37 mouse cellular contexts compared by ENCODE assay signal in genomic region chr3:138263154-138263930, GRCm38 (mm10). TPM values are rescaled to one million over a fixed set of nuclear protein-coding genes. Genes with fewer than 3 reads are reported as not detected.
DNase-seq lines count a peak whose midpoint lies in the region; ATAC-seq and TF ChIP-seq lines count a peak whose summit lies in the region.
"Had no signal": no experiment of that assay in that cellular context is flagged by ENCODE, and none has a peak within 500 bp of the region (broad histone marks: within the 10 kb centered on the region; RNA-seq: fewer than 3 reads in every experiment).

No protein-coding gene starts in this region.

- no peaks in the 10 kb centered on the region for H3K27me3 ChIP-seq in kidney, embryonic 16.5 days (ENCODE audit: insufficient read depth, low read length)
- H3K27me3 ChIP-seq in lung, embryonic 14.5 days (ENCODE audit: insufficient read depth, low read length): no peaks in the 10 kb centered on the region
- no peaks in the 10 kb centered on the region for H3K27me3 ChIP-seq in liver, postnatal 0 days (ENCODE audit: insufficient read depth, low read length)
- H3K27me3 ChIP-seq: embryonic facial prominence, embryonic 12.5 days; heart, embryonic 12.5 days; hindbrain, embryonic 15.5 days; liver, embryonic 13.5 days had no signal

- no peak overlapping the region for H3K27ac ChIP-seq in kidney, embryonic 16.5 days (ENCODE audit: low read length)
- H3K27ac ChIP-seq in lung, embryonic 14.5 days (ENCODE audit: low read depth): peak overlapping the region; percentile 37; the same call in 1 of the 2 replicates
- H3K27ac ChIP-seq in liver, postnatal 0 days (ENCODE audit: low read depth): peak overlapping the region; percentile 11; the same call in 1 of the 2 replicates
- H3K27ac ChIP-seq: embryonic facial prominence, embryonic 12.5 days; forebrain, embryonic 10.5 days; gastrocnemius, adult 2 months; heart, adult 2 months; hindbrain, embryonic 15.5 days; liver, embryonic 13.5 days had no signal

- H3K9ac ChIP-seq in kidney, embryonic 16.5 days (replicated peaks; ENCODE audit: low read length): no peak overlapping the region
- H3K9ac ChIP-seq in lung, embryonic 14.5 days: no peak overlapping the region
- H3K9ac ChIP-seq in liver, postnatal 0 days (replicated peaks): no peak overlapping the region
- H3K9ac ChIP-seq: embryonic facial prominence, embryonic 12.5 days; heart, embryonic 12.5 days; hindbrain, embryonic 15.5 days; liver, embryonic 13.5 days had no signal

- 0 out of 2 replicates have a peak, but pooled peaks have one; percentile 31 for TF ChIP-seq EP300 in liver, postnatal 0 days (IDR thresholded peaks at IDR 0.05; ENCODE audit: low read depth)

- no peak overlapping the region for H3K4me3 ChIP-seq in kidney, embryonic 16.5 days (ENCODE audit: low read length)
- H3K4me3 ChIP-seq in lung, embryonic 14.5 days (ENCODE audit: low read depth, low read length): no peak overlapping the region
- H3K4me3 ChIP-seq in liver, postnatal 0 days (ENCODE audit: low read depth, low read length): no peak overlapping the region
- H3K4me3 ChIP-seq: embryonic facial prominence, embryonic 12.5 days; forebrain, embryonic 10.5 days; gastrocnemius, adult 2 months; heart, adult 2 months; heart, embryonic 12.5 days; hindbrain, embryonic 15.5 days; liver, embryonic 13.5 days had no signal

- TF ChIP-seq CTCF in lung, embryonic 14.5 days (IDR thresholded peaks at IDR 0.05; ENCODE audit: low read depth): no peak
- no peak for TF ChIP-seq CTCF in liver, postnatal 0 days (IDR thresholded peaks at IDR 0.05; ENCODE audit: low read depth)

- no peak overlapping the region for H3K4me2 ChIP-seq in kidney, embryonic 16.5 days (replicated peaks; ENCODE audit: low read depth, low read length)
- no peak overlapping the region for H3K4me2 ChIP-seq in lung, embryonic 14.5 days
- H3K4me2 ChIP-seq in liver, postnatal 0 days (ENCODE audit: low read depth, low read length): no peak overlapping the region
- H3K4me2 ChIP-seq: embryonic facial prominence, embryonic 12.5 days; heart, embryonic 12.5 days; hindbrain, embryonic 15.5 days; liver, embryonic 13.5 days; midbrain, embryonic 11.5 days had no signal

- DNase-seq in kidney, postnatal 25 days: no peak
- DNase-seq in lung, embryonic 14.5 days: peak; percentile 62
- no peak for DNase-seq in lung, postnatal 36 days
- DNase-seq in adipocyte (ENCODE audit: low spot score): peak; percentile 28
- no peak for DNase-seq in liver, postnatal 0 days
- DNase-seq: B cell, adult 2 months; cerebellum, adult 9-10 months; cerebellum, postnatal 36 days; gastrocnemius, adult 2 months; gastrocnemius, postnatal 36 days; heart, adult 2 months; kidney, adult 11 months; liver, embryonic 13.5 days; right cerebral cortex, postnatal 25 days; thymus, adult 2 months; thymus, postnatal 36 days had no signal

- 40% methylated on average over 5 of the region's 5 CpGs for WGBS in kidney, embryonic 16.5 days
- WGBS in lung, embryonic 14.5 days: 40% methylated on average over 5 of the region's 5 CpGs
- 54% methylated on average over 5 of the region's 5 CpGs for WGBS in liver, postnatal 0 days (ENCODE audit: insufficient replicate concordance)

- no peaks in the 10 kb centered on the region for H3K9me3 ChIP-seq in kidney, embryonic 16.5 days (ENCODE audit: low read length)
- H3K9me3 ChIP-seq in lung, embryonic 14.5 days (ENCODE audit: low read depth, low read length): no peaks in the 10 kb centered on the region
- H3K9me3 ChIP-seq in liver, postnatal 0 days (ENCODE audit: low read length): no peaks in the 10 kb centered on the region
- H3K9me3 ChIP-seq: embryonic facial prominence, embryonic 12.5 days; forebrain, embryonic 10.5 days; heart, embryonic 12.5 days; hindbrain, embryonic 15.5 days; liver, embryonic 13.5 days had no signal

- 0 out of 2 replicates have a peak, but pooled peaks have one; percentile 27 for ATAC-seq in kidney, embryonic 16.5 days (ENCODE audit: low FRiP score, low TSS enrichment)
- ATAC-seq in lung, embryonic 14.5 days (ENCODE audit: insufficient read depth): peak; percentile 69
- peak; percentile 73 for ATAC-seq in liver, postnatal 0 days
- no peak for ATAC-seq in megakaryocyte progenitor cell, adult 5-6 weeks (replicated peaks; ENCODE audit: poor library complexity)
- ATAC-seq: forebrain, embryonic 16.5 days; inflammation-experienced regulatory T-cells, adult 6 months; midbrain, embryonic 16.5 days had no signal

- no peaks in the 10 kb centered on the region for H3K36me3 ChIP-seq in kidney, embryonic 16.5 days (ENCODE audit: insufficient read depth, low read length)
- H3K36me3 ChIP-seq in lung, embryonic 14.5 days (ENCODE audit: insufficient read depth): no peaks in the 10 kb centered on the region
- H3K36me3 ChIP-seq in liver, postnatal 0 days (replicated peaks; ENCODE audit: insufficient read depth, low read length): no peaks in the 10 kb centered on the region
- H3K36me3 ChIP-seq: embryonic facial prominence, embryonic 12.5 days; forebrain, embryonic 10.5 days; heart, embryonic 12.5 days; hindbrain, embryonic 15.5 days; liver, embryonic 13.5 days had no signal

- H3K4me1 ChIP-seq in kidney, embryonic 16.5 days (ENCODE audit: insufficient read depth, low read length): peaks cover 17% of the 10 kb centered on the region; the same call in 1 of the 2 replicates
- peaks cover 9% of the 10 kb centered on the region for H3K4me1 ChIP-seq in lung, embryonic 14.5 days (ENCODE audit: insufficient read depth)
- 0 out of 2 replicates have a peak, but pooled peaks cover 2% of the 10 kb centered on the region for H3K4me1 ChIP-seq in liver, postnatal 0 days (ENCODE audit: insufficient read depth)
- H3K4me1 ChIP-seq: embryonic facial prominence, embryonic 12.5 days; forebrain, embryonic 10.5 days; heart, embryonic 12.5 days; hindbrain, embryonic 15.5 days; liver, embryonic 13.5 days had no signal

RNA-seq across cellular contexts. Expression of gene Adh1, which starts 2.6 kb away (rescaled TPM):
- 77.6 and 115 TPM in 2 replicates for polyA plus RNA-seq in kidney, embryonic 16.5 days (2015; fragmentation: Nextera tagmentation; extraction: Ambion mirVana)
- polyA plus RNA-seq in lung, embryonic 14.5 days (2014; fragmentation: Nextera tagmentation; extraction: Ambion mirVana): 883 and 968 TPM in 2 replicates
- 434 and 496 TPM in 2 replicates for polyA plus RNA-seq in liver, postnatal 0 days (2015; fragmentation: Nextera tagmentation; extraction: Ambion mirVana)
- total RNA-seq in megakaryocyte progenitor cell, adult 5-6 weeks (2015): not detected in 2 replicates
- not detected in 2 replicates for total RNA-seq in megakaryocyte progenitor cell, adult 5-6 weeks (2017)
- total RNA-seq: hematopoietic stem cell, adult 5-6 weeks had no signal

RNA-seq across cellular contexts. Expression of gene Adh7, which starts 45.8 kb away (rescaled TPM):
- polyA plus RNA-seq in kidney, embryonic 16.5 days (2015; fragmentation: Nextera tagmentation; extraction: Ambion mirVana): 0.46 and 0.66 TPM in 2 replicates
- 0.30 and 0.55 TPM in 2 replicates for polyA plus RNA-seq in lung, embryonic 14.5 days (2014; fragmentation: Nextera tagmentation; extraction: Ambion mirVana)
- 6.2 and 6.7 TPM in 2 replicates for polyA plus RNA-seq in liver, postnatal 0 days (2015; fragmentation: Nextera tagmentation; extraction: Ambion mirVana)
- total RNA-seq in megakaryocyte progenitor cell, adult 5-6 weeks (2015): not detected in 2 replicates
- not detected in 2 replicates for total RNA-seq in megakaryocyte progenitor cell, adult 5-6 weeks (2017)
- total RNA-seq: hematopoietic stem cell, adult 5-6 weeks; left cerebral cortex, adult 18-20 months; megakaryocyte, adult 5-6 weeks; neutrophil, adult 5-6 weeks had no signal
- polyA plus RNA-seq: forebrain, embryonic 10.5 days; heart, embryonic 12.5 days; heart, postnatal 0 days; inflammation-experienced regulatory T-cells, adult 6 months; limb, embryonic 11.5 days had no signal

RNA-seq across cellular contexts. Expression of gene Adh6a, which starts 49.7 kb away (rescaled TPM):
- 0.17 TPM in 1 of 2 replicates, not detected in the other for polyA plus RNA-seq in kidney, embryonic 16.5 days (2015; fragmentation: Nextera tagmentation; extraction: Ambion mirVana)
- polyA plus RNA-seq in lung, embryonic 14.5 days (2014; fragmentation: Nextera tagmentation; extraction: Ambion mirVana): 0.14 and 0.62 TPM in 2 replicates
- polyA plus RNA-seq in liver, postnatal 0 days (2015; fragmentation: Nextera tagmentation; extraction: Ambion mirVana): not detected in 2 replicates
- not detected in 2 replicates for total RNA-seq in megakaryocyte progenitor cell, adult 5-6 weeks (2015)
- total RNA-seq in megakaryocyte progenitor cell, adult 5-6 weeks (2017): not detected in 2 replicates
- total RNA-seq: gastrocnemius, adult 2 months; gastrocnemius, postnatal 36 days; heart, adult 2 months; hematopoietic stem cell, adult 5-6 weeks; layer of hippocampus, adult 18-20 months; layer of hippocampus, postnatal 10 days; left cerebral cortex, adult 18-20 months; left cerebral cortex, postnatal 14 days; megakaryocyte, adult 5-6 weeks had no signal
- polyA plus RNA-seq: embryonic facial prominence, embryonic 12.5 days; forebrain, embryonic 10.5 days; forebrain, embryonic 16.5 days; heart, adult 2 months; heart, embryonic 12.5 days; heart, postnatal 0 days; hindbrain, embryonic 15.5 days; inflammation-experienced regulatory T-cells, adult 6 months; kidney, embryonic 14.5 days; limb, embryonic 11.5 days; liver, embryonic 13.5 days; midbrain, embryonic 11.5 days; midbrain, embryonic 16.5 days; neural tube, embryonic 11.5 days had no signal

Comparison
In these comparisons a context has a peak if more than half of its experiments do, and no peak if none do; other contexts are left out.
1. DNase-seq: peak in lung, embryonic 14.5 days (single experiment) and adipocyte (single experiment); none in kidney, postnatal 25 days (0 of 2), lung, postnatal 36 days (single experiment) and liver, postnatal 0 days (single experiment).